Mouse (Mus musculus): ENCODE measurements around the gene Wipf1.

DNA sequence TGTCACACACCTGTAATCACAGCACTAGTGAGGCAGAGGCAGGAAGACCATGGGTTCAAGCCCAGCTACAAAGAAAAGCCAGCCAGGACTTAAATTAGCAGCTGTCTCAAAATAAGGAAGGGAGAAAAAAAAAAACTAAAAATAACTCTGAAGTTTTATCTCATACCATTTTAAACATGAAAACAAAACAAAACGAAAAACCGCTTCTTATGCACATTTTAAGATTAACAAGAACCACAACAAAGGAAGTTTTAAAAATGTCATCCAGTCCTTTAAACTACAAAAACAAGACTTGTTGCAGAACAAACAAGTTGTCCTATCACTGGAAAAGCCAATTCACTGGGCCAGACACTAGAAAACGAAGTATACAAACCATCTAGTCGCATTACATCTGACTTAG, 144.4 kb downstream of the Wipf1 start:
- TF ChIP-seq CTCF (IDR thresholded peaks at IDR 0.05; ENCODE audit: borderline replicate concordance, control insufficient read depth, extremely low read depth, insufficient read depth, low read length, poor library complexity) (no peak), POLR2A (IDR thresholded peaks at IDR 0.05; ENCODE audit: control insufficient read depth, extremely low read depth, insufficient read depth, low read length, poor library complexity) (no peak)
